Mouse (Mus musculus) liver, postnatal 0 days (tissue): ENCODE measurements around the gene Cybrd1.

Source experiments
- CTCF ChIP-seq: sonication (generic); IDR thresholded peaks from 2 replicates; pipeline ENCODE4 v1.5.1; 2016; ENCODE audit warnings: antibody characterized with exemption, low read depth
- EP300 ChIP-seq: IDR thresholded peaks from 2 replicates; pipeline ENCODE4 v1.6.1; 2016; ENCODE audit warnings: antibody characterized with exemption, low read depth, mild to moderate bottlenecking

DNA sequence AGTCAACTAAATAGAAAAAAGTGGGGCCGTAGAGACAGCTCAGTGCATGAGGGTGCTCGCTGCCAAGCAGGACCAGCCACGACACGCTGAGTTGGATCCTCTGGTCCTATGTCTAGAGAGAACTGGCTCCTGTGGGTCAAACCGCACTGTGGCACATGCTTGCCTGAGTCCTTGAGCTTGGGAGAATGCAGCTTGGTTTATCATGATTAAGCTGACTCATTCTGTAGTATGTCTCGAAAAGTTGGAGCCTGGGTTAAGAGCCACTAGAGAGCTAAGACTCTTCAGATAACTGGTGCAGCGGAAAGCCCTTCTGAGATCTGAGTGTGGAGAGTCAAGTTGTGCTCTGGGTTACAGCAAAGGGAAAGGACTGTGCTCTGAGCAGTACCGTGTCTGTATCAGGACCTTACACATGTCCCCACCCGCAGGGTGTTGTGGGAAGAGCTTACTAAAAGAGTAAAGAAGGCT, 16.4 kb downstream of the Cybrd1 start:
- TF ChIP-seq CTCF (no peak), EP300 (no peak)
